Mouse (Mus musculus) bone marrow macrophage, adult 2 months (primary cell): Measurements from ENCODE around the gene Dlgap3.

Source experiments
- CTCF ChIP-seq: IDR thresholded peaks from 2 replicates; pipeline ENCODE4 v1.5.1; 2012; ENCODE audit warnings: low read depth, mild to moderate bottlenecking, low read length, moderate library complexity
- POLR2A ChIP-seq: IDR thresholded peaks from 2 replicates; pipeline ENCODE4 v1.6.1; 2012; ENCODE audit warnings: mild to moderate bottlenecking, low read depth, low read length, borderline replicate concordance

DNA sequence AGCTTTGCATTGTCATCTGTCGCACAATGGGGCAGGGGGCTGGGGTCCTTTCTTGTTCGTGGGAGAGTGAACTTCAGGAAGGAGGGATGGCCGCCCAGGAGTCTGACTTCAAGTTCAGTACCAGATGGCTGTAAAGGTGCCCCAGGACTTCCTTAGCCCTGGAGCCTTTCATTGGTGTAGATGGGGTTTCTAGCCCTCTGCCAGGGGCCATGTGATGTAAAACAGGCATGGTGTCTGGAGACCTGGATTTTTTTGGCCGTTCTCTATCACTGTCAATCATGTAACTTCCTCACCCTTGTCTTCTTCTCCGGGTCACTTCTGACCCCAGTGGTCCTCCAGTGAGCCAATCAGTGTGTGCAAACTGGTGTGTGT is 95.2 kb downstream of the Dlgap3 start:
- TF ChIP-seq POLR2A (no peak), CTCF (no peak)
